Mouse (Mus musculus): ENCODE measurements around the gene Chst15.

DNA sequence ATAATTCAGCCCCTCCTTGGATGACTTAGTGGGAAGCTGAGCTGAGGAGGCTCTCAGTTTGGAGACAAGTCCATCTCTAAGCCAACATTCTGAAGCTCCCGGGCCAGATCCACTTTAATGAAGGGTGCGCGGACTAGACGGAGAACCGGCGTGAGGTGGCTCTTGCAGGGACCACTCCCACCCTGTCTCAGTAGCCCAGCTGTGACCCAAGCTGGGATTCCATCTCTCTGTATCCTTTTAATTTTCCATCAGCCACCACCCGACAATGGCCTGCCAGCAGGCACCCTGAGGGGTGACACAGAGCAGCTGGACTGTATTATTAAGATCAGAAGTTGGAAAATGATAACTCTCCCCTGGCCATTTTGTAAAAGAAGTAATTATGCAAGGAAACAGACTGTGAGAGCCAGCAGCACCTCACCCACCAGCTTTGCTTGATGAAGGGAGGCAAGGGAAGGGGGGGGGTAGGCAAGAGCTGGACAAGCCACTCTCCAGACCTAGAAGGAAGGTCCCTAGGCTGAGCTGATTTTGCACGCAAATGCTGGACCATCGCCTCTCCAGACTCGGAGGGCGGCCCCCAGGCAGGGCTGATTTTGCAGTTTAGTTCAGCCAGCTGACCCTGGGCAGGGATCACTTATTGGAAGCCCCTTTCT, 20.4 kb upstream of the Chst15 start:
- TF ChIP-seq EP300 (IDR thresholded peaks at IDR 0.05), result no peak
- no peak for TF ChIP-seq CTCF (IDR thresholded peaks at IDR 0.05)
